Mouse (Mus musculus) hindbrain, embryonic 10.5 days (tissue): ENCODE data around the gene Scarf2. TPM values are rescaled to one million over a fixed set of nuclear protein-coding genes. Genes with fewer than 3 reads are reported as not detected.
A peak's percentile ranks its signal among the peaks of the same experiment; 100 is the strongest.

Experiments
- DNase-seq: peaks from one replicate; pipeline ENCODE4 v3.0.0-alpha.2; 2017; ENCODE audit warnings: low spot score
- H3K27ac ChIP-seq: fragments of 300-500 bp; sonication (generic); 2 replicates; pipeline ENCODE4 v1.5.1; 2016; ENCODE audit warnings: mild to moderate bottlenecking, moderate library complexity
- H3K27me3 ChIP-seq: fragments of 300-500 bp; sonication (generic); 2 replicates; pipeline ENCODE4 v1.6.1; 2016; ENCODE audit warnings: mild to moderate bottlenecking; ENCODE audit not compliant: poor library complexity, insufficient read depth, severe bottlenecking
- H3K36me3 ChIP-seq: fragments of 300-500 bp; sonication (generic); 2 replicates; pipeline ENCODE4 v1.6.1; 2016; ENCODE audit warnings: mild to moderate bottlenecking, moderate library complexity
- H3K4me1 ChIP-seq: fragments of 300-500 bp; sonication (generic); replicated peaks from 2 replicates; pipeline ENCODE4 v1.6.1; 2016; ENCODE audit warnings: mild to moderate bottlenecking
- H3K4me3 ChIP-seq: fragments of 300-500 bp; sonication (generic); 2 replicates; pipeline ENCODE4 v1.5.1; 2016; ENCODE audit warnings: mild to moderate bottlenecking, moderate library complexity
- H3K9me3 ChIP-seq: fragments of 300-500 bp; sonication (generic); 2 replicates; pipeline ENCODE4 v1.6.1; 2016; ENCODE audit warnings: mild to moderate bottlenecking, moderate library complexity
- WGBS: fragments of 180-500 bp; shearing (Covaris S2); methylation state at CpG from one replicate; pipeline ENCODE4 v1.1.7; 2016; 5-methylcytosine and 5-hydroxymethylcytosine counted together
- polyA plus RNA-seq: library from polyadenylated mRNA; unstranded; fragments of >200 nt; fragmentation: Nextera tagmentation; extraction: Ambion mirVana; gene quantifications from 2 replicates; pipeline ENCODE4 v1.2.1, GENCODE M21; 2016

Scarf2 gene
- 5.4 and 9.6 TPM in 2 replicates for polyA plus RNA-seq

DNA sequence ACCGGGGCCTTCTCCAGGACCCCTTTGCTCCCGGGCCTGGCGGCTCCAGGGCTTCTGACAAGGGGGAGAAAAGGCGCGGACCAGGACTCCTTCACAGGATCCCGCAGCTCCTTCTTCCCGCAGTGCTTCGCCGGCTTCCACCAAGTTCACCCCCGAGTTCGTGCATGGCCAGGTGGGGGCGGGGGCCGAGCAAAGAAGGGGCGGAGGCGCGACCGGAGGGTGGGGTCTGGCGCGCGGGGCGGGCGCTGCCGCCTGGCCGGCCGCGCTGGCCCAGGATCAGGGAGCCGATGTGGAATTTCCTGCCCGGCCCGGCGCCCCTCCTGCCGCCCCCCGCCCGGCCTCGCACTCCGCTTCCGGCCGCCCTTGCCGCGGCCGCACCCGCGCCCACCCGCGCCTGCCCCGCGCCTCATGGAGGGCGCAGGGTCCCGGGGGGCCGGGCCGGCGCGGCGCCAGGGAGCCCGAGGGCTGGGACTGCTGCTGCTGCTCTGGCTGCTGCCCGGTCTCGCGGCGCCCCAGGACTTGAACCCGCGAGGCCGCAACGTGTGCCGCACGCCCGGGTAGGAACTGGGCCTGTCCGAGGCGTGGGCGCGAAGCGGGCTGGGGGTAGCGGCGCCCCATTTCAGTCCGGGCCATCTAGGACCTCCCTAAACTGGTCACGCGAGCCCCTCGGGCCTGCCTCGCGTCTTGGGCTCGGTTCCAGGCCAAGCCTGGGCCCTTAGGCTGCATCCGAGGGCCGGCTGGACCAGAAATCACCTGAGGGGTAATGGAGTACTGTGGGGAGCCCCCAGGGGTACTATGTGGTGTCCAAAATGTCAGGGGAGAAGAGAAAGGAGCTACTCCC is at the start of gene Scarf2:
Scarf2 (plus strand) TSS at position 312 of the 841 bp plus-strand sequence.
- Histone ChIP-seq H3K27ac (peak within 1 kb of the TSS; percentile 86), H3K36me3 (peaks cover 18% of the 10 kb centered on the region), H3K4me3 (peak within 1 kb of the TSS; percentile 63), H3K27me3 (peaks cover 89% of the 10 kb centered on the region), H3K9me3 (no peaks in the 10 kb centered on the region), H3K4me1 (peaks cover 29% of the 10 kb centered on the region)
- WGBS: under 1% methylated on average over 81 of the region's 81 CpGs
- peak; percentile 66 for DNase-seq

DNA sequence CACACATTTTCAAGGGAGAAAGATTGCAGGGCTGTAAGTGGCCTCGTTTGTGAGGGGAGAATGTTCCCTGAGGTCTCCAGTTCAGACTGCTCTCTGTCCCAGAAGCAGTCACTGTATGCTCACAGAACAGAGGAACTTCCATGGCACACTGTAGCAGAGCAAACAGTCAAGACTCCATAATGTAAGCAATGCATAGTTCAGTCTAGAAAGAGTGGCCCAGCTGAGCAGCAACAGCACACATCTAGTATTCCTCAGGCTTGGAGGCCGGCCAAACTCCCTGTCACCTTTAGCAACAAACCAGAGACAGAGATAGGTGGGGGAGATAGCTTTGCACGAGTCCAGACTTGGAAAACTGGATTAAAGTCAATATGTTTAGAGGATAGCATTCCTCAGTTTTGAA is 44.1 kb upstream of the Scarf2 start:
- DNase-seq: no peak
- Histone ChIP-seq H3K4me3 (no peak overlapping the region), H3K4me1 (no peaks in the 10 kb centered on the region), H3K9me3 (no peaks in the 10 kb centered on the region), H3K27ac (no peak overlapping the region), H3K36me3 (no peaks in the 10 kb centered on the region), H3K27me3 (peaks cover 23% of the 10 kb centered on the region)
- 36% methylated on average over 3 of the region's 3 CpGs for WGBS

GRCm38 (mm10) chr16:17753686-17754085 is 43.4 kb upstream of the Scarf2 start:
- Histone ChIP-seq H3K27ac (no peak overlapping the region), H3K36me3 (no peaks in the 10 kb centered on the region), H3K27me3 (peaks cover 27% of the 10 kb centered on the region), H3K4me1 (peaks cover under 1% of the 10 kb centered on the region; the same call in 1 of the 2 replicates), H3K9me3 (no peaks in the 10 kb centered on the region), H3K4me3 (no peak overlapping the region)
- 58% methylated on average over 1 of the region's 1 CpGs for WGBS
- DNase-seq: no peak

- Histone ChIP-seq H3K27ac (no peak overlapping the region), H3K9me3 (peaks cover 2% of the 10 kb centered on the region; the same call in 1 of the 2 replicates), H3K27me3 (peaks cover 32% of the 10 kb centered on the region), H3K36me3 (peaks cover 7% of the 10 kb centered on the region; the same call in 1 of the 2 replicates), H3K4me1 (peaks cover 27% of the 10 kb centered on the region), H3K4me3 (no peak overlapping the region)
- no peak for DNase-seq
- WGBS: 95% methylated on average over 1 of the region's 1 CpGs
Observed at GRCm38 (mm10) chr16:17757756-17758155, 39.3 kb upstream of the Scarf2 start.

GRCm38 (mm10) chr16:17758902-17759301 is 38.2 kb upstream of the Scarf2 start:
- no peak for DNase-seq
- H3K4me3 ChIP-seq: peak overlapping the region; percentile 65
- H3K36me3 ChIP-seq: peaks cover 15% of the 10 kb centered on the region
- peaks cover 32% of the 10 kb centered on the region for H3K27me3 ChIP-seq
- peaks cover 2% of the 10 kb centered on the region; the same call in 1 of the 2 replicates for H3K9me3 ChIP-seq
- 59% methylated on average over 9 of the region's 9 CpGs for WGBS
- H3K4me1 ChIP-seq: peaks cover 27% of the 10 kb centered on the region
- H3K27ac ChIP-seq: peak overlapping the region; percentile 94

- peak within 1 kb of the TSS; percentile 94 for H3K27ac ChIP-seq
- WGBS: 1% methylated on average over 28 of the region's 28 CpGs
- peaks cover 2% of the 10 kb centered on the region; the same call in 1 of the 2 replicates for H3K9me3 ChIP-seq
- peak within 1 kb of the TSS; percentile 65 for H3K4me3 ChIP-seq
- peaks cover 19% of the 10 kb centered on the region for H3K36me3 ChIP-seq
- peak; percentile 94 for DNase-seq
- peaks cover 32% of the 10 kb centered on the region for H3K27me3 ChIP-seq
- H3K4me1 ChIP-seq: peaks cover 27% of the 10 kb centered on the region
Observed at GRCm38 (mm10) chr16:17759344-17759773, 37.7 kb upstream of the Scarf2 start, which contains the start of gene Klhl22. TSS of gene Klhl22 (plus strand) at chr16:17759618.

GRCm38 (mm10) chr16:17759813-17760321 is 37.2 kb upstream of the Scarf2 start:
- 2% methylated on average over 52 of the region's 54 CpGs for WGBS
- peak; percentile 66 for DNase-seq
- H3K36me3 ChIP-seq: peaks cover 24% of the 10 kb centered on the region
- peaks cover 29% of the 10 kb centered on the region for H3K27me3 ChIP-seq
- peaks cover 27% of the 10 kb centered on the region for H3K4me1 ChIP-seq
- H3K4me3 ChIP-seq: peak overlapping the region; percentile 65
- H3K27ac ChIP-seq: peak overlapping the region; percentile 94
- H3K9me3 ChIP-seq: peaks cover 2% of the 10 kb centered on the region; the same call in 1 of the 2 replicates

DNA sequence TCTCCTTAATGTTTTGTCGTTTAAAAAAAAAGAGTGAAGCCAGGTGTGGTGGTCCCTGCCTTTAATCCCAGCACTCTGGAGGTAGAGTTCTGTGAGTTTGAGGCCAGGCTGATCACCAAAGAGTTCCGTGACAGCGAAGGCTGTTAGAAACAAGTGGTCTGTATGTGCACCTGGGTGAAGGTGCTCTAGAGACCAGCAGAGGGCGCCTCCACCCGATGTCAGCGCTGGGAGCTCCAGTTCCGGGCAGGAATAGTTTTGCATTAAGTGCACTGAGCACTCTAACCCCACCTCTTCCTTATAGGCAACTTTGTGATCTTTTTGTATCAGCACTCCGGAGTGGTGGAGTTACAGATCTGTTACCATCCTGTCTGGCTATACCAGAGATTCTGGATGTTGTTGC is 36.4 kb upstream of the Scarf2 start:
- H3K4me1 ChIP-seq: peaks cover 27% of the 10 kb centered on the region
- peaks cover 2% of the 10 kb centered on the region; the same call in 1 of the 2 replicates for H3K9me3 ChIP-seq
- H3K27ac ChIP-seq: no peak overlapping the region
- peaks cover 32% of the 10 kb centered on the region for H3K36me3 ChIP-seq
- DNase-seq: peak; percentile 48
- peaks cover 27% of the 10 kb centered on the region for H3K27me3 ChIP-seq
- 32% methylated on average over 8 of the region's 8 CpGs for WGBS
- peak overlapping the region; percentile 65 for H3K4me3 ChIP-seq

- no peak for DNase-seq
- WGBS: 56% methylated on average over 1 of the region's 1 CpGs
- H3K36me3 ChIP-seq: peaks cover 36% of the 10 kb centered on the region
- peaks cover 27% of the 10 kb centered on the region for H3K4me1 ChIP-seq
- peaks cover 27% of the 10 kb centered on the region for H3K27me3 ChIP-seq
- H3K4me3 ChIP-seq: peak overlapping the region; percentile 65; the same call in 1 of the 2 replicates
- H3K9me3 ChIP-seq: peaks cover 2% of the 10 kb centered on the region; the same call in 1 of the 2 replicates
- no peak overlapping the region for H3K27ac ChIP-seq
Observed at GRCm38 (mm10) chr16:17761074-17761473, 36.0 kb upstream of the Scarf2 start.

DNA sequence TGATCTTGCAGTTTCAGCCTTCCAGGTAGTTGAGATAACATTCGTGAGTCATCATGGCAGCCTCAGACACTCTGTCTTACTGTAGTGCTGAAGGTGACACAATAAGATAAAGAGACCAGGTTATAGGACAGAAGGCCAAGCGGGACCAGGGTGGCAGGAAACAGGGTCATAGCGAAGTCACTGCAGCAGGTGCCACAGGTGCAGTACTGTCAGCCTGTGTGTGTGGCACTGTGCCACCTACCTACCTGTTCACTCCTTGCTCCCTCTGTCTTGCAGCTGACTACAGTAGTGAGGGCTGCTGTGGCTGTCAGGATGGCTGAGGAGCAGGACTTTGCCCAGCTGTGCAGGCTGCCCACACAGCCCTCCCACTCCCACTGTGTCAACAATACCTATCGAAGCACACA is 33.0 kb upstream of the Scarf2 start:
- WGBS: 90% methylated on average over 4 of the region's 4 CpGs
- H3K36me3 ChIP-seq: peaks cover 65% of the 10 kb centered on the region

GRCm38 (mm10) chr16:17768834-17769233 is 28.2 kb upstream of the Scarf2 start:
- Histone ChIP-seq H3K27ac (no peak overlapping the region), H3K4me3 (no peak overlapping the region), H3K4me1 (no peaks in the 10 kb centered on the region), H3K9me3 (no peaks in the 10 kb centered on the region), H3K27me3 (no peaks in the 10 kb centered on the region), H3K36me3 (peaks cover 96% of the 10 kb centered on the region)
- WGBS: 87% methylated on average over 7 of the region's 7 CpGs
- DNase-seq: no peak

More for the DNA sequence above, 33.0 kb upstream of the Scarf2 start:
- Histone ChIP-seq H3K27ac (no peak overlapping the region), H3K9me3 (peaks cover 2% of the 10 kb centered on the region; the same call in 1 of the 2 replicates), H3K4me3 (no peak overlapping the region), H3K4me1 (peaks cover 22% of the 10 kb centered on the region), H3K27me3 (peaks cover under 1% of the 10 kb centered on the region; the same call in 1 of the 2 replicates)
- no peak for DNase-seq

DNA sequence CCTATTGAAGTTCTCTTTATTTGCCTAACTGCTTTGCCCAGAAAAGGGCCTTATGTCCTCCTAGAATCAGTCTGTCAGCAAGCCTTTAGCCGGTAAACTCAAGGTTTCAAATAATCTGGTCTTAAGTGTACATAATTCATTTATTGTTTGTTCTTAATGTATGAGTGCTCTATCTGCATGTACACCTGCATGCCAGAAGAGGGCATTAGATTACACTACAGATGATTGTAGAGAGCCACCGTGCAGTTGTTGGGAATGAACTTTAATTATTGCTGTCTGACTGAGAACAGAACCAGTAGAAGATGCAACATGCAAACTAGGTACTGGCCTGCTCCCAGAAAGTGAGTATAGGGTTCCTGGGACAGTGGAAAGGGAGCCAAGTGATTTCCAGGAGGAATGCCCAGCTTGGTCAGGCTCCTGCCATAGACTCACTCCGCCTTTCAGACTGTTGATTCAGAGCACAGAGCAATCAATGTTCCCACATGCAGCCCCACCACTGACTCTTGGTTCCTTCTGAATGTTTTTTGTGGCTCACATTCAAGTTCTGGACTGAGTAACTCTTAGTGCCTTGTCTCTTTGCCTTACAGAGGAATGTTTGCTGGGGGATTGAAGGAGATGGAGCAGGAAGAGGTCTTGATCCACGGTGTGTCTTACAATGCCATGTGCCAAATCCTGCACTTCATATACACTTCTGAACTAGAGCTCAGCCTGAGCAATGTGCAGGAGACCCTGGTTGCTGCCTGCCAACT is 25.8 kb upstream of the Scarf2 start:
- Histone ChIP-seq H3K27me3 (no peaks in the 10 kb centered on the region), H3K36me3 (peaks cover 88% of the 10 kb centered on the region), H3K27ac (no peak overlapping the region), H3K9me3 (no peaks in the 10 kb centered on the region), H3K4me1 (no peaks in the 10 kb centered on the region), H3K4me3 (no peak overlapping the region)
- WGBS: 88% methylated on average over 4 of the region's 4 CpGs
- DNase-seq: no peak
